Mouse (Mus musculus) lung, postnatal 25 days (tissue): Measurements from ENCODE around the gene Olfr965.
"Not testable (repeated sequence)": the region's sequence is repeated elsewhere in the genome, so short reads cannot be mapped to it uniquely, and the experiment has no call there.

Source experiments
- DNase-seq: peaks from one replicate; pipeline ENCODE4 v3.0.0; 2022; ENCODE audit warnings: low spot score

Gene Olfr965

GRCm38 (mm10) chr9:39711053-39711452 lies at the start of gene Olfr965:
Gene Olfr965, plus strand, starts transcription at chr9:39711353.
- no peak for DNase-seq

DNA sequence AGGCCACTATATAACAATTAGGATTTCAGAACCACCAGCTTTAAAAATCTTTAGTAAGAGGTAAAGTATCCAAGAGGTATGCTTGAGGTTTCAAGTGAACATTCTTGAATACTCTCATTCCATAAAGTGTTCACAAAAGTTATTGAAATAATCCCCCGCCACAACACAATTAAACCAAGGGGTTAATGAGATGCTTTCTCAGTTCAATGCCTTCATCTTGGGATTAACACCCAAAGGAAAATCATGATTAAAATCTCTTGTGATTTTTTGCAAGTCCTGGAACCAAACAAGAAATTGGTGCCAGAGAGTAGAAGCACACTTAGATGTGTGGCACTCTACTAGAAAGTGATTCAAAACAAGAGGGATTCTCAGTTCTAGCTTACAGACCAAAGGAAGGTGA lies 44.2 kb upstream of the Olfr965 start, which contains the start of gene Olfr963:
Gene Olfr963 (plus strand): TSS at position 301 of the 400 bp plus-strand sequence.
- no peak for DNase-seq

DNA sequence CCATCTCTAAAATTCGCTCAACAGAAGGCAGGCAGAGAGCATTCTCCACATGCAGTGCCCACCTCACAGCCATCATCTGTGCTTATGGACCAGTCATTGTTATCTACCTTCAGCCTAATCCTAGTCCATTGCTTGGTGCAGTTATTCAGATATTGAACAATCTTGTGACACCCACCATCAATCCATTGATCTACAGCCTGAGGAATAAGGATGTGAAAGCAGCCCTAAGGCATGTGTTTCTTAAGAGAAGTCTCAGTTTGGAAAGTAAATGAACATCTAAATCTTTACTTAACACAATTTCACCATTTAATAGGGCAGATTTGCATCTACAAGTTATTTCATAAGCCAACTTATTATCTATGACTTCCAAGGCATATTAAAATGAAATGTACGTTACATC lies 41.4 kb upstream of the Olfr965 start:
- no peak for DNase-seq

DNA sequence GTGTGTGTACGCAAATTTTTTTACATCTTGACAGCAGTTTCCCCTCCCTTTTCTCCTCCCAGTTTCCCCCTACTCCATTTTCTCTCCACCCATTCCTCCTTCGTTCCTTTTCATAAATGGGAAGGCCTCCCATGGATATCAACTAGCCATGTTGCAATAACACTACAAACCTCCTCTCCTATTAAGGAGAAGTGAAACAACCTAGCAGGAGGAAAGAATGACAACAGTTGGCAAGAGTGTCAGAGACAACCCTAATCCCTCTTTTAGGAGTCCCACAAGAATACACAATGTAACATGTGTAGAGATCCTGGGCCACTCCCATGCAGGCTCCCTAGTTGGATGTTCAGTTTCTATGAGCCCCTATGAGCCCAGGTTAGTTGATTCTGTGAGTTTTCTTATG lies 36.3 kb upstream of the Olfr965 start:
- no peak for DNase-seq

DNA sequence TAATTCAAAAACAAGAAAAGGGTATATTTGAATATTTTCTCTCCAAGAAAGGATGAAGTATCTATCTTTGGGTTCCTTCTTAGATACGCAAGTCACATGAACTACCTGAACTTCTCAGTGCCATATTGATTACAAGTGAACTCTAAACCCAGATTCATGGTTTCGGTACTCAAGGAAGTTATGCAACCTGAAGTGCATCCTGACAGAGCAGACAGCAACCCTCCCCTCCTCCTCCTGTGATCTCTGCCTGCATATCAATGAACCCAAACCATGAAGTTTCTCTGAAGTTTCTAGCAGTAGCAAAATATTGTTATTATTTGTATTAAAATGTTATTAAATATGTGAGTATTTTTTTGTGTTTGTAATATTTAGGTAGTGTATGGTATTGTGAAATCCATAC lies 32.6 kb upstream of the Olfr965 start:
- DNase-seq, result no peak

DNA sequence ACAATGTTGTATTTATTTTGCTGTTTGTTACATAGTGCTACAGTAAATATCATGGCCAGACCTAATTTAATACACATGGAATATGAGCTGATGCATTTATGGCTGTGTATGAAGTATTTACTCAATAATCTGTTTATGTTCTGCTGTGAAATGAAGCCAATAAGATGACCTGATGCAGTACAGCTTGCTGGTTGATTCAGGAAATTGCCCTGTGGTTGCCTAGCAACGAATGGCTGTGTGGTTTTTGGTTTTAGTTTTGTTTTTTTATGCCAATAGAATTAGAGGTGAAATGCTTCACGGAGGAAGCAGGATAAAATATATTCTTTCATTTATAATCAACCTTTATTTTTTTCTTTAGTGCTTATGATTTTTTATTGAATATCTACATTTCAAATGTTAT lies 31.9 kb upstream of the Olfr965 start:
- DNase-seq, result no peak

GRCm38 (mm10) chr9:39701123-39701522 lies 10.0 kb upstream of the Olfr965 start:
- DNase-seq, result not testable (repeated sequence)

DNA sequence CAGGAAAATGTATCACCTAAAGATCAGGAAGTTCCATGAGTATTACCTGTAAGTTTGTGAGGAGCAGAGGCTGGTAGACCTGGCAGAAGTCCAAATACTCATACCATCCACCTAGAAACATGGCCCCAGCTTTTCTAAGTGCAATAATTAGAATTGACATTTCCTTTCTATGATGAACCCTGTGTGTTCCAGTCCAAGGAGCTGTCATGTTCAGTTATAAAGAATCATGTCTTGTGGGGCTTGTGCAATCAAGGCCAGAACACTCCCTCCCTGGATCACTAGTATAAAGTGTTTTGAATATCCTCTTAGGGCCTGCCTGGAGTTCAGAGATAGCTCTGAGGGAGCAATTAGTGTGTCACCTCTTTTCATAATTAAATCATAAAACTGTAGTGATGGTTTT lies 4.1 kb upstream of the Olfr965 start, which contains the start of gene Olfr149:
Gene Olfr149 (minus strand): TSS at position 101 of the 400 bp plus-strand sequence.
- DNase-seq, result no peak

- no peak for DNase-seq
These were observed 2.2 kb upstream of the Olfr965 start for GRCm38 (mm10) chr9:39708958-39709357.

DNA sequence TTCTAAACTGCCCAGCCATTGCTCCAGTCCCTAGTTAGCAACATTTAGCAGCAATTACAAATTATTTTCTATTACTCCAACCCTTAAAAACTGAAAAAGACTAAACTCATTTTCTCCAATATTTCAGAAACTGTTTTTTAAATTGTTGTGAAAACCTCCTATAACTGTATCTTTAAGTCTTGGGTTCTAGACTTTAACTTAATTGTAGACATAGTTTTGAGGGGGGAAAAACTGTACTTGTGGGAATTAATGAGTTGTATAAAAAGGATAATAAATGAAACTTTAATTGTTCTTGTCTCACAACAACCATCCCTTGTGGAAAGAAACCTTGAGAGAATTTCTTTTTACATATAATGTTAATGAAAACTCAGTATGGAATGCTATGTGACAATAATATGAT lies 19.5 kb downstream of the Olfr965 start, which contains the start of gene Olfr150:
Gene Olfr150 (plus strand): TSS at position 301 of the 400 bp plus-strand sequence.
- no peak for DNase-seq

GRCm38 (mm10) chr9:39740741-39741140 lies 29.6 kb downstream of the Olfr965 start:
- no peak for DNase-seq

- DNase-seq, result no peak
These were observed 34.8 kb downstream of the Olfr965 start, which contains the start of gene Olfr967 for GRCm38 (mm10) chr9:39745949-39746348. Gene Olfr967, plus strand, starts transcription at chr9:39746249.

DNA sequence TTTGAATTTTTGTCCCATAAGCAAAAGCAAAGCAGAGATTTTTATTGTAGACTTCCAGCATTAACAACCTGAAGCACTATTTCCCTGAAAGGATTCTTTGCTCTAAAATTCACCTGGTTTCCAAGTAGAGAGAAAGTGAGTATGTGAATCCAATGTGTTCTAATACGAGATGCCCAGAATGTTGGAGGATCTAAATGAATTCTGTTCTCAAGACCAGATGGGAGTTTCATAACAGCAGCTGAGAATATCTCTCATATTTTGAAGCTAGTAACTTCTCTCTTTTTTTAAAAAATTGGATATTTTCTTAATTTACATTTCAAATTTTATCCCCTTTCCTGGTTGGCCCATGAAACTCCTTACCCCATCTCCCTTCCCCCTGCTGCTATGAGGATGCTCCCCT lies 35.3 kb downstream of the Olfr965 start:
- no peak for DNase-seq
